Mouse (Mus musculus): ENCODE results near the gene Cope. TPM values are rescaled to one million over a fixed set of nuclear protein-coding genes. Genes with fewer than 3 reads are reported as not detected.

Gene Cope
- 263 and 281 TPM in 2 replicates for polyA plus RNA-seq (2014; fragmentation: Nextera tagmentation; extraction: Ambion mirVana)

- Histone ChIP-seq H3K4me2 (ENCODE audit: low read depth, severe bottlenecking) (peak within 1 kb of the TSS; percentile 91), H3K27me3 (ENCODE audit: control insufficient read depth, insufficient read depth, low read length) (no peaks in the 10 kb centered on the region), H3K36me3 (ENCODE audit: control insufficient read depth, insufficient read depth, low read length) (peaks cover 22% of the 10 kb centered on the region), H3K9ac (ENCODE audit: low read length) (peak within 1 kb of the TSS; percentile 68), H3K4me1 (ENCODE audit: control insufficient read depth, insufficient read depth, low read length) (peaks cover 15% of the 10 kb centered on the region), H3K27ac (replicated peaks; ENCODE audit: low read depth, low read length) (no peak within 1 kb of the TSS), H3K9me3 (ENCODE audit: control insufficient read depth, low read length) (no peaks in the 10 kb centered on the region), H3K4me3 (ENCODE audit: low read depth, low read length) (peak within 1 kb of the TSS; percentile 91)
- DNase-seq (ENCODE audit: low spot score) (peak; percentile 98), ATAC-seq (ENCODE audit: insufficient number of reproducible peaks, low FRiP score, low TSS enrichment, low read depth) (peak; percentile 84)
- under 1% methylated on average over 40 of the region's 40 CpGs for WGBS
Observed at GRCm38 (mm10) chr8:70302358-70302890, at the start of gene Cope, which contains the start of gene Ddx49. Cope (plus strand) TSS chr8:70302518. Ddx49 (minus strand) TSS chr8:70302489.

- DNase-seq (ENCODE audit: low spot score) (no peak), ATAC-seq (ENCODE audit: insufficient number of reproducible peaks, low FRiP score, low TSS enrichment, low read depth) (no peak)
- Histone ChIP-seq H3K9me3 (ENCODE audit: control insufficient read depth, low read length) (no peaks in the 10 kb centered on the region), H3K27ac (replicated peaks; ENCODE audit: low read depth, low read length) (no peak overlapping the region), H3K36me3 (ENCODE audit: control insufficient read depth, insufficient read depth, low read length) (peaks cover 63% of the 10 kb centered on the region), H3K9ac (ENCODE audit: low read length) (no peak overlapping the region), H3K4me1 (ENCODE audit: control insufficient read depth, insufficient read depth, low read length) (no peaks in the 10 kb centered on the region), H3K4me3 (ENCODE audit: low read depth, low read length) (no peak overlapping the region), H3K4me2 (ENCODE audit: low read depth, severe bottlenecking) (no peak overlapping the region), H3K27me3 (ENCODE audit: control insufficient read depth, insufficient read depth, low read length) (no peaks in the 10 kb centered on the region)
- WGBS: 72% methylated on average over 1 of the region's 1 CpGs
Observed at GRCm38 (mm10) chr8:70254628-70255027, 47.7 kb upstream of the Cope start.

- Histone ChIP-seq H3K27ac (replicated peaks; ENCODE audit: low read depth, low read length) (no peak overlapping the region), H3K4me3 (ENCODE audit: low read depth, low read length) (no peak overlapping the region), H3K9me3 (ENCODE audit: control insufficient read depth, low read length) (no peaks in the 10 kb centered on the region), H3K4me2 (ENCODE audit: low read depth, severe bottlenecking) (no peak overlapping the region), H3K36me3 (ENCODE audit: control insufficient read depth, insufficient read depth, low read length) (peaks cover 63% of the 10 kb centered on the region), H3K27me3 (ENCODE audit: control insufficient read depth, insufficient read depth, low read length) (no peaks in the 10 kb centered on the region), H3K4me1 (ENCODE audit: control insufficient read depth, insufficient read depth, low read length) (no peaks in the 10 kb centered on the region), H3K9ac (ENCODE audit: low read length) (no peak overlapping the region)
- no peak for ATAC-seq (ENCODE audit: insufficient number of reproducible peaks, low FRiP score, low TSS enrichment, low read depth)
- 87% methylated on average over 3 of the region's 3 CpGs for WGBS
- DNase-seq (ENCODE audit: low spot score): no peak
Observed at GRCm38 (mm10) chr8:70257456-70257855, 44.9 kb upstream of the Cope start.

- no peaks in the 10 kb centered on the region for H3K9me3 ChIP-seq (ENCODE audit: control insufficient read depth, low read length)
- H3K4me3 ChIP-seq (ENCODE audit: low read depth, low read length): no peak overlapping the region
- no peak for ATAC-seq (ENCODE audit: insufficient number of reproducible peaks, low FRiP score, low TSS enrichment, low read depth)
- 93% methylated on average over 5 of the region's 5 CpGs for WGBS
- no peak overlapping the region for H3K27ac ChIP-seq (replicated peaks; ENCODE audit: low read depth, low read length)
- no peak overlapping the region for H3K9ac ChIP-seq (ENCODE audit: low read length)
- H3K27me3 ChIP-seq (ENCODE audit: control insufficient read depth, insufficient read depth, low read length): no peaks in the 10 kb centered on the region
- H3K36me3 ChIP-seq (ENCODE audit: control insufficient read depth, insufficient read depth, low read length): peaks cover 68% of the 10 kb centered on the region
- no peaks in the 10 kb centered on the region for H3K4me1 ChIP-seq (ENCODE audit: control insufficient read depth, insufficient read depth, low read length)
- H3K4me2 ChIP-seq (ENCODE audit: low read depth, severe bottlenecking): no peak overlapping the region
- DNase-seq (ENCODE audit: low spot score): no peak
Observed at GRCm38 (mm10) chr8:70258600-70258999, 43.7 kb upstream of the Cope start.

- no peak overlapping the region for H3K9ac ChIP-seq (ENCODE audit: low read length)
- WGBS: 91% methylated on average over 2 of the region's 2 CpGs
- H3K27ac ChIP-seq (replicated peaks; ENCODE audit: low read depth, low read length): no peak overlapping the region
- no peak for DNase-seq (ENCODE audit: low spot score)
- no peak for ATAC-seq (ENCODE audit: insufficient number of reproducible peaks, low FRiP score, low TSS enrichment, low read depth)
- peaks cover 70% of the 10 kb centered on the region for H3K36me3 ChIP-seq (ENCODE audit: control insufficient read depth, insufficient read depth, low read length)
- no peak overlapping the region for H3K4me3 ChIP-seq (ENCODE audit: low read depth, low read length)
- H3K4me2 ChIP-seq (ENCODE audit: low read depth, severe bottlenecking): no peak overlapping the region
- no peaks in the 10 kb centered on the region for H3K4me1 ChIP-seq (ENCODE audit: control insufficient read depth, insufficient read depth, low read length)
- H3K27me3 ChIP-seq (ENCODE audit: control insufficient read depth, insufficient read depth, low read length): no peaks in the 10 kb centered on the region
- no peaks in the 10 kb centered on the region for H3K9me3 ChIP-seq (ENCODE audit: control insufficient read depth, low read length)
Observed at GRCm38 (mm10) chr8:70259043-70259442, 43.3 kb upstream of the Cope start.

- Histone ChIP-seq H3K27ac (replicated peaks; ENCODE audit: low read depth, low read length) (no peak overlapping the region), H3K9me3 (ENCODE audit: control insufficient read depth, low read length) (0 out of 2 replicates have a peak, but pooled peaks cover 2% of the 10 kb centered on the region), H3K4me2 (ENCODE audit: low read depth, severe bottlenecking) (no peak overlapping the region), H3K4me3 (ENCODE audit: low read depth, low read length) (no peak overlapping the region), H3K36me3 (ENCODE audit: control insufficient read depth, insufficient read depth, low read length) (peaks cover 16% of the 10 kb centered on the region; the same call in 1 of the 2 replicates), H3K27me3 (ENCODE audit: control insufficient read depth, insufficient read depth, low read length) (no peaks in the 10 kb centered on the region), H3K9ac (ENCODE audit: low read length) (no peak overlapping the region), H3K4me1 (ENCODE audit: control insufficient read depth, insufficient read depth, low read length) (no peaks in the 10 kb centered on the region)
- ATAC-seq (ENCODE audit: insufficient number of reproducible peaks, low FRiP score, low TSS enrichment, low read depth) (no peak), DNase-seq (ENCODE audit: low spot score) (no peak)
- WGBS: 94% methylated on average over 3 of the region's 3 CpGs
Observed at GRCm38 (mm10) chr8:70267674-70268073, 34.6 kb upstream of the Cope start.

- Histone ChIP-seq H3K27me3 (ENCODE audit: control insufficient read depth, insufficient read depth, low read length) (no peaks in the 10 kb centered on the region), H3K4me3 (ENCODE audit: low read depth, low read length) (no peak overlapping the region), H3K36me3 (ENCODE audit: control insufficient read depth, insufficient read depth, low read length) (peaks cover 12% of the 10 kb centered on the region; the same call in 1 of the 2 replicates), H3K4me1 (ENCODE audit: control insufficient read depth, insufficient read depth, low read length) (no peaks in the 10 kb centered on the region), H3K9me3 (ENCODE audit: control insufficient read depth, low read length) (0 out of 2 replicates have a peak, but pooled peaks cover 2% of the 10 kb centered on the region), H3K4me2 (ENCODE audit: low read depth, severe bottlenecking) (no peak overlapping the region), H3K27ac (replicated peaks; ENCODE audit: low read depth, low read length) (0 out of 2 replicates have a peak overlapping the region, but pooled peaks have one; percentile 8), H3K9ac (ENCODE audit: low read length) (no peak overlapping the region)
- ATAC-seq (ENCODE audit: insufficient number of reproducible peaks, low FRiP score, low TSS enrichment, low read depth) (no peak), DNase-seq (ENCODE audit: low spot score) (no peak)
- 65% methylated on average over 5 of the region's 5 CpGs for WGBS
Observed at GRCm38 (mm10) chr8:70268311-70268710, 34.0 kb upstream of the Cope start.

- H3K9me3 ChIP-seq (ENCODE audit: control insufficient read depth, low read length): 0 out of 2 replicates have a peak, but pooled peaks cover 2% of the 10 kb centered on the region
- DNase-seq (ENCODE audit: low spot score): peak; percentile 46
- 54% methylated on average over 11 of the region's 11 CpGs for WGBS
- H3K27me3 ChIP-seq (ENCODE audit: control insufficient read depth, insufficient read depth, low read length): no peaks in the 10 kb centered on the region
- no peak overlapping the region for H3K9ac ChIP-seq (ENCODE audit: low read length)
- H3K4me1 ChIP-seq (ENCODE audit: control insufficient read depth, insufficient read depth, low read length): no peaks in the 10 kb centered on the region
- no peak overlapping the region for H3K4me3 ChIP-seq (ENCODE audit: low read depth, low read length)
- H3K4me2 ChIP-seq (ENCODE audit: low read depth, severe bottlenecking): no peak overlapping the region
- no peak overlapping the region for H3K27ac ChIP-seq (replicated peaks; ENCODE audit: low read depth, low read length)
- no peak for ATAC-seq (ENCODE audit: insufficient number of reproducible peaks, low FRiP score, low TSS enrichment, low read depth)
- peaks cover 6% of the 10 kb centered on the region; the same call in 1 of the 2 replicates for H3K36me3 ChIP-seq (ENCODE audit: control insufficient read depth, insufficient read depth, low read length)
Observed at GRCm38 (mm10) chr8:70268799-70269565, 33.3 kb upstream of the Cope start.
